Mouse (Mus musculus): ENCODE measurements at regions not wholly inside any gene's neighbourhood (a gene's known extent, or its start where the extent isn't known, plus 50 kb on each side); places are given as distances from the start of the nearest gene placed in this dataset.

DNA sequence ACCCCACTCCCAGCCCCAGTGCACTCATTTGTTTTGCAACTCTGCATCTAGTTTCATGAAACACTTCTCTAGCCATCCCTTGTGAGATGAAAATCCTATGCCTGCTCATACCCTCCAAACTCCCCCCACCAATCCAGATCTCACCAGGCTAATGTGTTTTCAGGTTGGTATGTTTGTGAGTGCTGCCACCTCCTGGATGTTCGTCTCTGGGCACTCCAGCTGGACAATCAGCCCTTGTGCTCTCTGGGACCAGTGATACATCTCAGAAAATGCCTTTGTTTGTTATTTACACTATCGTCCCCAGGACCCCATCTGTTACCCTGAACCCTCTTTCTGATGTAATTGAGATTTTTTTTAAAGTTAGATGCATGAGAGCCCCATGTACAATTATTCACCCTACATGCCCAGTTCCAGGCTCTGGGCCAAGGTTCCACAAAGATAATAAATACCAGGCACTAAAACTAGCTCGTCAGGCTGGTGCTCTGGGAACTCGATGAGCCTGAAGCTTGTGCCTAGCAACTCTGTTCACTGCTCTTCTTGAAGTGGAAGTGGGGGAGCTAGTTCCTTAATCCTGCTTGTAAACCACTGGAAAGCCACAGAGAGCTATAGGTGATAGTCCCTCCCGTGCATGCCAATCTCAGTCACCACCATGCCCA lies 304.2 kb downstream of the Gm9195 start:
- Histone ChIP-seq H3K27ac (ENCODE audit: low read depth, low read length) (no peak overlapping the region), H3K36me3 (ENCODE audit: control insufficient read depth, insufficient read depth, low read length) (no peaks in the 10 kb centered on the region), H3K9me3 (ENCODE audit: control insufficient read depth, low read length) (no peaks in the 10 kb centered on the region), H3K27me3 (replicated peaks; ENCODE audit: control insufficient read depth, insufficient read depth, low read length) (no peaks in the 10 kb centered on the region), H3K4me3 (ENCODE audit: low read depth, low read length) (no peak overlapping the region), H3K4me2 (no peak overlapping the region), H3K9ac (ENCODE audit: low read depth, low read length) (no peak overlapping the region), H3K4me1 (replicated peaks; ENCODE audit: control insufficient read depth, insufficient read depth, low read length) (no peaks in the 10 kb centered on the region)
- WGBS, result 41% methylated on average over 5 of the region's 5 CpGs
- ATAC-seq (replicated peaks; ENCODE audit: low FRiP score) (no peak), DNase-seq (ENCODE audit: low spot score) (no peak)

DNA sequence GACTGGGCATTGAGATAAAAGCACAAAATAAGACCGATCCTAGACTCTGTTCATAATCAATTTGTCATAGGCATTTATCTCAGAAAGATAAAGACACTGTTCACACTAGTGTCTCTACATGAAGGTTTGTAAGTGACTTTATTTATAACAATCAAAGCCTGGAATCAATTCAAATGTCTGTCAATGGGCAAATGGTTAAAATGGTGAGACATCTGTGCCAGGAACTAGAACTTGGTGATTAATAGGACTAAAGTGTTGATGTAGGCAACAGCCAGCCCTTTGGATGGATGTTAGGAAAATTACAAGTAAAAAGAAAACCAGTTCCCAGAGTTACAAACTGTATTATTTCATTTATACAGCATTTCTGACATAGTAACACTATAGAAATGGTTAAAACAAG lies 315.9 kb downstream of the Gm9195 start:
- H3K27me3 ChIP-seq (replicated peaks; ENCODE audit: control insufficient read depth, insufficient read depth, low read length), result no peaks in the 10 kb centered on the region
- H3K9me3 ChIP-seq (ENCODE audit: control insufficient read depth, low read length), result no peaks in the 10 kb centered on the region
- ATAC-seq (replicated peaks; ENCODE audit: low FRiP score) (no peak), DNase-seq (ENCODE audit: low spot score) (no peak)
- no peak overlapping the region for H3K27ac ChIP-seq (ENCODE audit: low read depth, low read length)
- no peak overlapping the region for H3K4me2 ChIP-seq
- H3K9ac ChIP-seq (ENCODE audit: low read depth, low read length), result no peak overlapping the region
- 90% methylated on average over 1 of the region's 1 CpGs for WGBS
- H3K4me1 ChIP-seq (replicated peaks; ENCODE audit: control insufficient read depth, insufficient read depth, low read length), result no peaks in the 10 kb centered on the region
- no peak overlapping the region for H3K4me3 ChIP-seq (ENCODE audit: low read depth, low read length)
- no peaks in the 10 kb centered on the region for H3K36me3 ChIP-seq (ENCODE audit: control insufficient read depth, insufficient read depth, low read length)

DNA sequence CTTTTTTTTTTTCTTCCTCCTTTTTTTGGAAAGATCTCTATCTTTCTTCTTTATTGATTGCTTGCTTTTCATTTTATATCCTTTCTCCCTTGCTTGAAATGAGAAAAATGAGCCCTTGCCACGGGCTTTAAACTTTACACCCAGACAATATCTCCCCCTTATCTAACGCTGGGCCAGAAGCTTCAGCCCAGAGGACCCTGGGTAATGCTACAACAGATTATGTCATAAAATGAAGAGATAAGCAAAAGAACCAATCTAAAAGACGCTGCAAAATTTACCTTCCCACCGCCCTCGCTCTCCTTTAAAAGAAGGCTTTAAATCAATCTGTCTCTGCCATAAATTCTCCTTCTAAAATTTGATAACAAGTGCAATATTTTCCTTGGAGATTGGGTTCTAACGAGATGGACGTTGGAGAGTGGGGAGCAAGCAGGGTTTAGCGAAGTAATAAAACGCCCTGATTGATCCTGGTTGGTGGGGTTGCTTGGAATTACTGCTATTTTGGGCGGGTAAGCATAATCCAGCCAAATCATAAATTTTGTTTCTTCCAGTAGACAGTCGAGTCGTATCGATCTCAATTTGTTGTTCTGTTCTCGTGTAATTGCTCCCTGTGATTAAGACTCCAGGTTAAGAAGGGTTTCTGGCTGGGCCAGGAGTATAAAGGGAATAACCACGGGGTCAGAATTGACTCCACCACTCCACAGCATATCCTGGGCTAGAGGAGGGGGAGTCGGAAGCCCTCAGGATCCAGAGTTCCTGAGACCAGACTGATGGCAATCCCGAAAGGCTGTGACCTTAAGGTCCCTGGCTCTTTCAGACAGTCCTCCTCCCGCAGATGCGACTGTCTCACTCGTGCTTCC lies 318.9 kb downstream of the Gm9195 start:
- Histone ChIP-seq H3K4me1 (replicated peaks; ENCODE audit: control insufficient read depth, insufficient read depth, low read length) (no peaks in the 10 kb centered on the region), H3K27ac (ENCODE audit: low read depth, low read length) (no peak overlapping the region), H3K27me3 (replicated peaks; ENCODE audit: control insufficient read depth, insufficient read depth, low read length) (no peaks in the 10 kb centered on the region), H3K9ac (ENCODE audit: low read depth, low read length) (no peak overlapping the region), H3K9me3 (ENCODE audit: control insufficient read depth, low read length) (no peaks in the 10 kb centered on the region), H3K4me3 (ENCODE audit: low read depth, low read length) (no peak overlapping the region), H3K4me2 (no peak overlapping the region), H3K36me3 (ENCODE audit: control insufficient read depth, insufficient read depth, low read length) (no peaks in the 10 kb centered on the region)
- ATAC-seq (replicated peaks; ENCODE audit: low FRiP score) (no peak), DNase-seq (ENCODE audit: low spot score) (no peak)
- 65% methylated on average over 20 of the region's 20 CpGs for WGBS

DNA sequence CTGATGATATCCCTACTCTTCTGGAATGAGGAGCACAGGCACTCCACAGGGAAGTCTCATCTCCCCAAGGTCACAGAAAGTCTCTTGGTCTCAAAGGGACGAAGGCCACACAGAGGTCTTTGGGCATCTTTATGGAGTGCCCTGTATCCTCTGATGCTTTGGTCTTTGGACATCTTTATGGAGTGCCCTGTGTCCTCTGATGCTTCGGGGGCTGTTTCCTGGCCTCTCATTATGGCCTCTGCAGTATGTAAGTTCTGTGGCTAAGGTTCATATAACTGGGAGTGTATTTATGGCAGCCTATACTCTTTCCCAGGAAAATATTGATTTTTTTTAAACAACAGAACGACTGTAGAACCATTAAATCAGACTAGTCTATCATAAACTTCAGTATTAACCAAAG lies 319.9 kb downstream of the Gm9195 start:
- Histone ChIP-seq H3K27me3 (replicated peaks; ENCODE audit: control insufficient read depth, insufficient read depth, low read length) (no peaks in the 10 kb centered on the region), H3K4me1 (replicated peaks; ENCODE audit: control insufficient read depth, insufficient read depth, low read length) (no peaks in the 10 kb centered on the region), H3K4me2 (no peak overlapping the region), H3K9me3 (ENCODE audit: control insufficient read depth, low read length) (no peaks in the 10 kb centered on the region), H3K9ac (ENCODE audit: low read depth, low read length) (no peak overlapping the region), H3K36me3 (ENCODE audit: control insufficient read depth, insufficient read depth, low read length) (no peaks in the 10 kb centered on the region), H3K4me3 (ENCODE audit: low read depth, low read length) (no peak overlapping the region), H3K27ac (ENCODE audit: low read depth, low read length) (no peak overlapping the region)
- WGBS, result 72% methylated on average over 3 of the region's 3 CpGs
- no peak for ATAC-seq (replicated peaks; ENCODE audit: low FRiP score)
- no peak for DNase-seq (ENCODE audit: low spot score)

DNA sequence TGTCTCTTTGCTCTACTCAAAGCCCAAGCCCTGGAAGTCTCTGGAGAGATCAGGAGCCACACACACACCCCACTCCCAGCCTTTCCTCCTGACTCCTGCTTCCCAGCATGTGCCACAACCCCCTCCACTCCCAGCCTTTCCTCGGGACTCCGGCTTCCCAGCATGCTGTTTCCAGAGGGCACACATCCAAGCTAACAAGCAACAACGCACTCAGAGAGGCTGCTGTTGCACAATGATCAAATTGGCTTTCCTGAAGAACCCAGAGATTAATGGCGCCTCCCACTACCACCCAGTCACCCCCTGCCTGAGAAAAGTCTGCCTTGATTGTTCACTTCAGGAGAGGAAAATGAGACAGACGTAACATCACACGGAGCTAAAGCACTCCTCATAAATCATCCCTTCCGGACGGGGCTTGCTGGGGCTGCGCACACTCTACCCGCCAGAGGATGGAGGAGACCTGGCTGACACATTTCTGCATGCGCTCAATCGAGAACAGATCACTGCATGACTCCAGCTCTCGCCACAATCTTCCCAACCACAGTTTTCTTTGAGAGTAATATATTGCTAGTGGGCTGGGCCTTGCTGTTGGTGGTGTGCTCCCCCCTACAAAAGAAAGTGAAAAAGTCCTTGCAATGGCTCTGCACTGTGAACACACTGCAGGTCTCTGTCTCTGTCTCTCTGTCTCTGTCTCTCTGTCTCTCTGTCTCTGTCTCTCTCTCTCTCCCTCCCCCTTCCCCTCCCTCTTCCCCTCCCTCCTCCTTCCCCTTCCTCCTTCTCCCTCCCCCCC lies 332.9 kb downstream of the Gm9195 start:
- ATAC-seq (replicated peaks; ENCODE audit: low FRiP score), result 0 out of 2 replicates have a peak, but pooled peaks have one; percentile 36
- Histone ChIP-seq H3K9me3 (ENCODE audit: control insufficient read depth, low read length) (no peaks in the 10 kb centered on the region), H3K4me1 (replicated peaks; ENCODE audit: control insufficient read depth, insufficient read depth, low read length) (no peaks in the 10 kb centered on the region), H3K27me3 (replicated peaks; ENCODE audit: control insufficient read depth, insufficient read depth, low read length) (no peaks in the 10 kb centered on the region), H3K36me3 (ENCODE audit: control insufficient read depth, insufficient read depth, low read length) (no peaks in the 10 kb centered on the region), H3K4me2 (peak overlapping the region; percentile 27; the same call in 1 of the 2 replicates), H3K4me3 (ENCODE audit: low read depth, low read length) (no peak overlapping the region), H3K9ac (ENCODE audit: low read depth, low read length) (no peak overlapping the region), H3K27ac (ENCODE audit: low read depth, low read length) (no peak overlapping the region)
- WGBS, result 37% methylated on average over 13 of the region's 13 CpGs
- DNase-seq (ENCODE audit: low spot score), result no peak

DNA sequence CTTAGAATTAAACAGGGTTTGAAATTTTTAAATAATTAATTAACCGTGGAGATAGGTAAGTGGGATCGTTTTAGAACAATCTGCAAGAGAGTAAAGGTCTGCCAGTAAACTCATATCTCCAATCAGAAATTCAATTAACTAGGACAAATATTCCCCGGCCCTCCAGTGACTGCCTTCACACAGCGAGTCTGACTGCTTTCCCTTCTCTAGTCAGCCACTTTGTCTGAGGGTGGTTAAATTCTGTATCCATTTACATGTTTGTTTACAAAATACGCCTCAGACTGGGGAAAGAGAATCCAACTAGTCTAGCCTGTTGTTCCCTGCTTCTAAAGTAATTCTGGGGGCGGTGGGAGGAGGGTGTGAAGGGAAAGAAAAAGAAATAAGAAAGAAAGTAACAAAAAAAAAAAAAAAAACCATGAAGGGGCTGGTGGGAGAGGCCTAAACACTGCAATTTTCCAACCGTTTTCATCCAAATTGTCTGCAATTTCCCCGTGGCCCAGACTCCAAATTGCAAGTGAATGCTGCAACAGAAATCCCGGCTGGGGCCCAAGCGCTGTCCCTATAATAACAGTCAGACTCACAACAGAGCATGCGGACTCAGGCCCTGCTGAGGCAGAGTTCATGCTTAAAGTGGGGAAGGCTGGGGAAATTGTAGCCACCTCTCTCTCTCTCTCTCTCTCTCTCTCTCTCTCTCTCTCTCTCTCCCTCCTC lies 336.3 kb downstream of the Gm9195 start:
- no peaks in the 10 kb centered on the region for H3K36me3 ChIP-seq (ENCODE audit: control insufficient read depth, insufficient read depth, low read length)
- no peak for DNase-seq (ENCODE audit: low spot score)
- no peak overlapping the region for H3K9ac ChIP-seq (ENCODE audit: low read depth, low read length)
- ATAC-seq (replicated peaks; ENCODE audit: low FRiP score), result no peak
- 49% methylated on average over 11 of the region's 11 CpGs for WGBS
- no peaks in the 10 kb centered on the region for H3K9me3 ChIP-seq (ENCODE audit: control insufficient read depth, low read length)
- H3K4me2 ChIP-seq, result no peak overlapping the region
- H3K4me3 ChIP-seq (ENCODE audit: low read depth, low read length), result no peak overlapping the region
- H3K27ac ChIP-seq (ENCODE audit: low read depth, low read length), result no peak overlapping the region
- H3K27me3 ChIP-seq (replicated peaks; ENCODE audit: control insufficient read depth, insufficient read depth, low read length), result no peaks in the 10 kb centered on the region
- no peaks in the 10 kb centered on the region for H3K4me1 ChIP-seq (replicated peaks; ENCODE audit: control insufficient read depth, insufficient read depth, low read length)

DNA sequence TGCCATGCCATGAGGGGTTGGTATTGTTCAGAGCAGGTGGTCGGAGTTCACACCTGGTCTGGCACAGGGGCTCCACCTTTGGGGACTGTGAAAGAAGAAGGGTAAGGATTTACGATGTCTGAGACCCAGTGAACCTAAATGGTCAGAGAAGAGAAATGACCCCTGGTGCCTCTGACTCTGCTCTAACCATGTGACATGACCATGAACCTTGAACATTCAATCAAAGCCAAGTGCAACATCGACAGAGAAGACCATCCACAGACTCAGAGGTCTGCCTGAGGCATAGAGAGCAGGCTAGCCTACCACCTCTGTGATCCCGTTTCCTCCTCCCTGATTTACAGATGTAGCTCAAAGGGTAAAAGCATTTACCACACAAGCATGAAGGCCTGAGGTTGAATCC lies 340.0 kb downstream of the Gm9195 start:
- DNase-seq (ENCODE audit: low spot score) (no peak), ATAC-seq (replicated peaks; ENCODE audit: low FRiP score) (no peak)
- 71% methylated on average over 4 of the region's 4 CpGs for WGBS
- no peaks in the 10 kb centered on the region for H3K4me1 ChIP-seq (replicated peaks; ENCODE audit: control insufficient read depth, insufficient read depth, low read length)
- no peaks in the 10 kb centered on the region for H3K36me3 ChIP-seq (ENCODE audit: control insufficient read depth, insufficient read depth, low read length)
- no peak overlapping the region for H3K27ac ChIP-seq (ENCODE audit: low read depth, low read length)
- no peak overlapping the region for H3K9ac ChIP-seq (ENCODE audit: low read depth, low read length)
- no peaks in the 10 kb centered on the region for H3K27me3 ChIP-seq (replicated peaks; ENCODE audit: control insufficient read depth, insufficient read depth, low read length)
- H3K4me3 ChIP-seq (ENCODE audit: low read depth, low read length), result no peak overlapping the region
- no peaks in the 10 kb centered on the region for H3K9me3 ChIP-seq (ENCODE audit: control insufficient read depth, low read length)
- H3K4me2 ChIP-seq, result no peak overlapping the region

DNA sequence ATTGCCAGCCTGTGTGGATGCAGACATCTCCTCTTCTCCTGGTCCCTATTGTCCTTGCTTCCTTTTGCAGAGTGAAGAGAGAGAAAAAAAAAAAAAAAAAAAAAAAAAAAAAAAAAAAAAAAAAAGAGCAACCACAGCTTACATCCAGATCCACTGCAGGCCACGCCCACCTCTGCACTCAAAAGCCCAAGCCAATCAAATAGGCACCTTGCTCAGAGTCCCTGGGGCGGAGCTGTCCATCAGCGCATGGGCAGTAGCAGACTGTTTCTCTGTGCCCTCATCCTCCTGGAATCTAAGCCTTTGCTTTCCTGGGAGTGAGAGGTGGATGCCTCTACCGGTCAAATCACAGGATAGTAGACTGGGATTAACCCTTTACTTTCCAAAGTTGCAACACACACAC lies 342.2 kb downstream of the Gm9195 start:
- Histone ChIP-seq H3K36me3 (ENCODE audit: control insufficient read depth, insufficient read depth, low read length) (no peaks in the 10 kb centered on the region), H3K9ac (ENCODE audit: low read depth, low read length) (no peak overlapping the region), H3K4me3 (ENCODE audit: low read depth, low read length) (no peak overlapping the region), H3K27me3 (replicated peaks; ENCODE audit: control insufficient read depth, insufficient read depth, low read length) (no peaks in the 10 kb centered on the region), H3K9me3 (ENCODE audit: control insufficient read depth, low read length) (no peaks in the 10 kb centered on the region), H3K4me1 (replicated peaks; ENCODE audit: control insufficient read depth, insufficient read depth, low read length) (no peaks in the 10 kb centered on the region), H3K4me2 (no peak overlapping the region), H3K27ac (ENCODE audit: low read depth, low read length) (no peak overlapping the region)
- WGBS, result 23% methylated on average over 4 of the region's 4 CpGs
- DNase-seq (ENCODE audit: low spot score), result no peak
- no peak; the same call in 1 of the 2 replicates for ATAC-seq (replicated peaks; ENCODE audit: low FRiP score)

Measured in liver, embryonic 11.5 days (tissue).